Mouse (Mus musculus) layer of hippocampus, adult 18-20 months (tissue): Measurements from ENCODE around the gene Rasgef1b. TPM values are rescaled to one million over a fixed set of nuclear protein-coding genes. Genes with fewer than 3 reads are reported as not detected.

Experiments used
- DNase-seq, 2 experiments: peaks; one replicate each; pipeline ENCODE4 v3.0.0; 2022; ENCODE audit warnings: low spot score in 2 of 2
- total RNA-seq, 2 experiments: library from RNA; stranded (reverse); gene quantifications; 2 replicates each; pipeline ENCODE4 v1.2.3; 2021

Rasgef1b gene
- total RNA-seq, 2 experiments from 2014 or later: 9.3 to 11.2 TPM

GRCm38 (mm10) chr5:99544664-99545494 lies 184.0 kb downstream of the Rasgef1b start:
- no peak for DNase-seq

- DNase-seq: no peak
Measured at GRCm38 (mm10) chr5:99541999-99542765, 186.7 kb downstream of the Rasgef1b start.

GRCm38 (mm10) chr5:99541321-99541895 lies 187.5 kb downstream of the Rasgef1b start:
- DNase-seq: no peak

- DNase-seq: no peak
Measured at GRCm38 (mm10) chr5:99533416-99533815, 195.4 kb downstream of the Rasgef1b start.

GRCm38 (mm10) chr5:99526797-99527201 lies 202.1 kb downstream of the Rasgef1b start:
- DNase-seq: no peak

DNA sequence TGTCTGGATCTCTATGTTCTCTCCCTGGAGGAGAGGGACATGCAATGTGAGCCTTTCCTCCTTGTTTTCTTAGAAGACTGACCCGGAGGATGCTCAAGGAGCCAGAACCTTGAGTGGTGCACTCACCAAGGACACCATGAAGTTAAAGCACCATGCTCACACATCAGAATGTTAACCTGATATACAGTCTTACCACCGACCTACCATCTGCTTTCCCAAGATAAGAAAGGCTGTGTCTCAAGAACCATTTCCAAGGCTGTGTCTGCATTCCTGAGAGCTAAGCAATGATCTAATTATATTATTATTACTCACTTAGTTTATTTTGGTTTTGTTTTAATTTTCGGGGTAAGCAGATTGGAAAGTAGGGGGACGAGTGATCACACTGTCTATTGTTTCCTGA lies 203.2 kb downstream of the Rasgef1b start:
- DNase-seq: no peak

DNA sequence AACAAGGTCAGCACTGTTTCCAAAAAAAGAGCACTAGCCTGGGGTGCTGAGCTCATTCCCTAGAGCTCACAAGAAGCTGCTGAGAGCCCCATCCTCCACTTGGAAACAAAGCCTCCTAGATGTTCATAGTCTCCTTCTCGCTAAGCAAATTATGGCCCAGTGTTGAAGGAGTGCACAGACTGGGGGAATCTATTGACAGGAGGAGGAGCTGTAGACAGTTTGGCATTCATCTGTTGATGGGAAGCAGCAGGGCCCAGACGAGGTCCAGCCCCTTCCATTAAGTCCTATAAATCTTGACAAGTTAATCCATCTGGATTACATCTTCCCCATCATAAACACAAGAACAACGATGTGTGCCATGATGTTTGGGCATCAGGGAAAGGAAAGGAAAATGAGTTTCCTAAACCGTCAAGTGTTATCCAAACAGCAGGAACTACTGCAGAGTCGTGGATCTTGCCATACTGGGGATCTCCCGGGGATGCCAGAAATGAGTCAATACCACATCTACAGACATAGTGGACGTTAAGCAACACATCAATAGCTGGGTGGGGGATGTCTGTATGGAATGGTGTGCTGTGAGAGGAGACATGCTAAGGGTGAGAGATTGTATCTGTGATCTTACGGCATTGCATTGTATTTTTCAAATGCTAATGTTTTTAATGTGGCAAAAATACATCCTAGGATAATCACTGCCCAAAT lies 206.1 kb downstream of the Rasgef1b start:
- no peak for DNase-seq

GRCm38 (mm10) chr5:99521411-99521810 lies 207.5 kb downstream of the Rasgef1b start:
- DNase-seq: peak in 1 of 2 experiments; percentile 35

GRCm38 (mm10) chr5:99519556-99519955 lies 209.3 kb downstream of the Rasgef1b start:
- DNase-seq: no peak

GRCm38 (mm10) chr5:99519023-99519422 lies 209.8 kb downstream of the Rasgef1b start:
- no peak for DNase-seq

DNA sequence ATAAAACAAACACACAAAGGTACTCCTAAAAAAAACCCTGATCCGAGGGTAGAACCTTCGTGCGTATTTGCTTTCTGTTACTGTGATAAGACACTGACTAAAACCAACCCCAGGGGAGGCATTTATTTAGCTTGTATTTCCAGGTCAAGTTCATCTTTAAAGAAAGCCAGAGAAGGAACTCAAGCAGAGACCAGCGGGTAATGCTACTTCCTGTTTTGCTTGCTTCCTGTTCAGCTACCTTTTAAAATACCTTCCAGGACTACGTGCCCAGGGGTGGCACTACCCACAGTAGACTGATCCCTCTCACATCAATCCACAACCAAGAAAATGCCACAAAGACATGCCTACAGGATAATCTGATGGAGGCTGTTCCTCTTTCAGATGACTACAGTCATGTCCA lies 212.7 kb downstream of the Rasgef1b start:
- no peak for DNase-seq

GRCm38 (mm10) chr5:99515764-99516163 lies 213.1 kb downstream of the Rasgef1b start:
- DNase-seq: no peak

- DNase-seq: no peak
Measured at GRCm38 (mm10) chr5:99513209-99513880, 215.5 kb downstream of the Rasgef1b start.

DNA sequence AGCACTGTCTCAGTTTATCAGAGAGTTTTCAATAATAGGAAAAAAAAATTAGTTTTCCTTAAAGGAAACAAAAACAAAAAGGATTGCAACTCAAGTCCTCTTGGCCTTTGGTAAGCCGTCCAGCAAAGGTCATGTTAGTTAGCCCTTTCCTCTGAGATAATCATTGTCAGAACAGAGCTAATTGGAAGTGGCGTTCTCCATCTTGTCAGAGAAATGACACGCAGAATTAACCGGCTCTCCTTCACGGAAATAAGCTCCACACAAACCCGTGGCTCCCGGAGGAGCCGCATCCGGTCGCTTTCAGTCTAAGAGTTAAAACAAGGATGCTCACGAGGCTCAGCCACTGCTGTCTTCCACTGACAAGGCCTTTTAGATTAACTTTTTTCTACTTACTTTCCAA lies 217.8 kb downstream of the Rasgef1b start:
- DNase-seq: no peak

DNA sequence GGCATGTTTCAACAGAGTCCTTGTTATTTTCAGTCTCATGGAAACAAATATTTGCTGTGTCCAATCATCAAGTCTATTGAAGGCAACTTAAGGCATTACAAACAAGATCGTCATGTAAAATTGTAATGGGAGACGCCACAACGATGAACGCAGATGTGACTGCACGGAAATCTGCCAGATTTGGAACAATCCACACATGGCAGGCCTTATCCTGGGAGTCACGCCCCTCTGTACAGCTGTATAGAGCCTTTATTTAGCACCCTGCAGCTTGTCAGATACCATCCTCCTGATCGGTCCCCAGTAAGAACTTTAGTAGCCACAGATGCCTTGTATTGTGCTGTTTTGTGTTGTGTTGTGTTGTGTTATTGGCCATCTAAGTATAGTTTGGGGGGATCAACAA lies 222.8 kb downstream of the Rasgef1b start:
- no peak for DNase-seq

- peak in 1 of 2 experiments; percentile 27 for DNase-seq
Measured at GRCm38 (mm10) chr5:99504349-99504830, 224.5 kb downstream of the Rasgef1b start.

DNA sequence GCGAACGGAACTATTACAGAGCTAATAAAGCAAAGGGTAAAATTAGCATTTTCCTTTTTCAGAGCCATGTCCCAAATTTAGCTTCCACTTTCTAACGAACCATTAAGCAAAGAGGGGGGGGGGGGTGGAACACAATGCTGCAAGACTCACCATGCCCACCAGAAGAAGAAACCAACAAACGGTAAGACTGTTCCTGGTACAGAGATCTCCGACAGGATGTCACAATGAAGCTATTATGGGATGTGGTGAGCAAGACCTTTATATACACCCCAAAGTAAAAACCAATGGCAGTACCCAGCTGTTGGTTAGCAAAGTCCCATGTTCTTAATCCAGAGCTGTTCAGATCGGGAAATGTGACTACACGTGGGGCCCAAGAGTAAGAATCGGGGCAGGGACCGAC lies 226.2 kb downstream of the Rasgef1b start:
- no peak for DNase-seq

GRCm38 (mm10) chr5:99499404-99500089 lies 229.3 kb downstream of the Rasgef1b start:
- DNase-seq: no peak

- no peak for DNase-seq
Measured at GRCm38 (mm10) chr5:99497856-99498255, 231.0 kb downstream of the Rasgef1b start.
